Mouse (Mus musculus) bone marrow macrophage, adult 2 months (primary cell): Measurements from ENCODE around the gene Ina.

Experiments used
- CTCF ChIP-seq: IDR thresholded peaks from 2 replicates; pipeline ENCODE4 v1.5.1; 2012; ENCODE audit warnings: low read depth, mild to moderate bottlenecking, low read length, moderate library complexity
- POLR2A ChIP-seq: IDR thresholded peaks from 2 replicates; pipeline ENCODE4 v1.6.1; 2012; ENCODE audit warnings: mild to moderate bottlenecking, low read depth, low read length, borderline replicate concordance

GRCm38 (mm10) chr19:46970121-46970729 lies 44.3 kb upstream of the Ina start:
- TF ChIP-seq CTCF = no peak
- TF ChIP-seq POLR2A = no peak
